Mouse (Mus musculus) hindbrain, embryonic 12.5 days (tissue): ENCODE measurements at regions not wholly inside any gene's neighbourhood (a gene's known extent, or its start where the extent isn't known, plus 50 kb on each side); places are given as distances from the start of the nearest gene placed in this dataset.
A peak's percentile ranks its signal among the peaks of the same experiment; 100 is the strongest.
"Not testable (repeated sequence)": the region's sequence is repeated elsewhere in the genome, so short reads cannot be mapped to it uniquely, and the experiment has no call there.

Experiments used
- ATAC-seq: fragments of 200-750 bp; cut with Nextera tagmentation; 2 replicates; pipeline ENCODE4 v1.8.0; 2017; ENCODE audit warnings: moderate TSS enrichment; ENCODE audit not compliant: low FRiP score
- H3K27ac ChIP-seq: fragments of 300-500 bp; sonication (generic); 2 replicates; pipeline ENCODE4 v1.5.1; 2016; ENCODE audit warnings: mild to moderate bottlenecking
- H3K27me3 ChIP-seq: fragments of 300-500 bp; sonication (generic); 2 replicates; pipeline ENCODE4 v1.6.1; 2016; ENCODE audit warnings: mild to moderate bottlenecking
- H3K36me3 ChIP-seq: fragments of 300-500 bp; sonication (generic); 2 replicates; pipeline ENCODE4 v1.6.1; 2016; ENCODE audit warnings: mild to moderate bottlenecking
- H3K4me1 ChIP-seq: fragments of 300-500 bp; sonication (generic); 2 replicates; pipeline ENCODE4 v1.6.1; 2016
- H3K4me2 ChIP-seq: fragments of 300-500 bp; sonication (generic); replicated peaks from 2 replicates; pipeline ENCODE4 v1.6.1; 2016; ENCODE audit warnings: mild to moderate bottlenecking
- H3K4me3 ChIP-seq: fragments of 300-500 bp; sonication (generic); 2 replicates; pipeline ENCODE4 v1.5.1; 2016; ENCODE audit warnings: mild to moderate bottlenecking
- H3K9ac ChIP-seq: fragments of 300-500 bp; sonication (generic); 2 replicates; pipeline ENCODE4 v1.6.1; 2016; ENCODE audit warnings: mild to moderate bottlenecking, moderate library complexity
- H3K9me3 ChIP-seq: fragments of 300-500 bp; sonication (generic); replicated peaks from 2 replicates; pipeline ENCODE4 v1.6.1; 2016; ENCODE audit warnings: mild to moderate bottlenecking
- WGBS: fragments of 180-500 bp; shearing (Covaris S2); methylation state at CpG from one replicate; pipeline ENCODE4 v1.1.7; 2016; 5-methylcytosine and 5-hydroxymethylcytosine counted together

DNA sequence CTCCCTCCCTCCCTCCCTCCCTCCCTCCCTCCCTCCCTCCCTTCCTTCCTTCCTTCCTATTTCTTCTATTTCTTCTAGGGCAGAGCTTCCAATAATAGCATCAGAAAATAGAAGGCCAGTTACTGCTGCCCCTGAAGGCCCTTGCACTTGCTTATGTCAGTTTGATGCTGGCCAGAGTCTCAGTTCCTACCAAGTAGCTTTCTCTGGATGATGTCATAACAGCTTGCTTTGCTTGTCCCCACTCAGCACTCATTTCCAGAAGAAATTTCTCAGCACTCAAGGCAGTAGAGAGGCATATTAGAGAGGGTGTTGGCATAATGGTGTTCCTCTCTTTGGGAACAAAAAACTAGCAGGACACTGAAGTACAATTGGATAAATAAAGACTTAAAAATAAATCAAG lies 811.6 kb upstream of the 4930444P10Rik start:
- H3K4me3 ChIP-seq: no peak overlapping the region
- no peak for ATAC-seq

GRCm38 (mm10) chr1:16868383-16868782 lies 775.3 kb upstream of the 4930444P10Rik start:
- H3K4me1 ChIP-seq, ATAC-seq, H3K4me3 ChIP-seq, H3K36me3 ChIP-seq, H3K9ac ChIP-seq, H3K27me3 ChIP-seq, H3K4me2 ChIP-seq, H3K27ac ChIP-seq, H3K9me3 ChIP-seq: not testable (repeated sequence)
- 75% methylated on average over 3 of the region's 3 CpGs for whole genome bisulfite sequencing

More for the DNA sequence above, 811.6 kb upstream of the 4930444P10Rik start:
- H3K36me3 ChIP-seq: no peaks in the 10 kb centered on the region
- no peak overlapping the region for H3K9ac ChIP-seq
- H3K4me1 ChIP-seq: no peaks in the 10 kb centered on the region
- no peaks in the 10 kb centered on the region for H3K9me3 ChIP-seq
- H3K27me3 ChIP-seq: no peaks in the 10 kb centered on the region
- no peak overlapping the region for H3K4me2 ChIP-seq
- no peak overlapping the region for H3K27ac ChIP-seq

DNA sequence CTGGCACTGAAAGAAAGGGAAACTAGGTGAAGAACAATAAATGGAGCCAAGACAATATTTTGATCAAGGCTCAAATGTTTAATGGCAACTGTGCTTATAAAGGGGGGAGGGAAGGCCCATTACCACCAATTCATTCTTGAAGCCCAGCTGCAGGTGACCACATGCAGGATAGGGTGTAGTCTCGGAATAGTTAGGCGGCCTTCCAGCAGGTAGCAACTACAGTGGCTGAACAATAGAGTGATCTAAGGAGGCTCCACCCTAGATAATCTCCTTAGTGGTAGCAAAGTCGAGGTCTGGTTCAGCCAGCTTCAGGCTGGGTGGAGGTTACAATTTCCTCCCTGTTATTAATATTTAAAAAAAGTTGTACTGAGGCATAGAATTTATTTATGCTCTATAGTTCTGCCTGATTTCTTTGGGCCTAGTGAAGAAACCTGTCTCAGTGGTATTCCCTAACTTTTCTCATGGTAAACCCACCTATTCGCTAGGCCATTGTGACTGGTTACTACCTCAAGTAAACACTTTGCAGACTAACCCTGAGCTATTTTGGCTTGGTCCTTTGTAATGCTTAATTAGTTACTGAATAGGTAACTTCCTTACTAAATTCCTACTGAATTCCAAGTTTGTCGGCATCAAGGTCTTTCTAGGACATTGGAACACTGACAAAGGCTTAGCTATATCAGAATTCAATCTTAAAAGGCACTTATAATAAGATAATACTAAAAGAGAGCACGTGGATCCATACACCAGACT lies 774.1 kb upstream of the 4930444P10Rik start:
- H3K4me3 ChIP-seq, H3K27ac ChIP-seq, H3K9ac ChIP-seq, H3K4me1 ChIP-seq, ATAC-seq, H3K9me3 ChIP-seq, H3K4me2 ChIP-seq, H3K36me3 ChIP-seq, H3K27me3 ChIP-seq: not testable (repeated sequence)
- WGBS: 85% methylated on average over 6 of the region's 6 CpGs

DNA sequence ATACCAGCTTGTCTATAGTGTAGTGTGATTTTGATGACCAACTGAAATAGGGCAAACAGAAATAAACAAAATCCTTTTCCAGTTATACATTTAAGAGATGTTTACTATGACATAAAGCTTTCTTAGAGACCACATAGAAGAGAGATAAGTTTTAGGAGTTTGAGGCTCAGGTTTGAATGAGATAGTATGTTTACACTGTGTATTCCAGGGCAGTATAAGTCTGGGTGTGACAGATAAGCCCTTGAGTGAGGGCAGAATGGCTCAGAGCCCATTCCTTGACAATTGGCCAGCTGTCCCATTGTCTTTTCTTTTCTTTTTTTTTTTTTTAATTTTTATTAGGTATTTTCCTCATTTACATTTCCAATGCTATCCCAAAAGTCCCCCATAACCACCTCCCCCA lies 744.0 kb upstream of the 4930444P10Rik start:
- H3K27ac ChIP-seq: no peak overlapping the region
- H3K4me2 ChIP-seq: no peak overlapping the region
- no peaks in the 10 kb centered on the region for H3K36me3 ChIP-seq
- no peaks in the 10 kb centered on the region for H3K27me3 ChIP-seq
- no peak overlapping the region for H3K9ac ChIP-seq
- ATAC-seq: no peak
- H3K4me3 ChIP-seq: no peak overlapping the region
- no peaks in the 10 kb centered on the region for H3K4me1 ChIP-seq
- H3K9me3 ChIP-seq: no peaks in the 10 kb centered on the region

DNA sequence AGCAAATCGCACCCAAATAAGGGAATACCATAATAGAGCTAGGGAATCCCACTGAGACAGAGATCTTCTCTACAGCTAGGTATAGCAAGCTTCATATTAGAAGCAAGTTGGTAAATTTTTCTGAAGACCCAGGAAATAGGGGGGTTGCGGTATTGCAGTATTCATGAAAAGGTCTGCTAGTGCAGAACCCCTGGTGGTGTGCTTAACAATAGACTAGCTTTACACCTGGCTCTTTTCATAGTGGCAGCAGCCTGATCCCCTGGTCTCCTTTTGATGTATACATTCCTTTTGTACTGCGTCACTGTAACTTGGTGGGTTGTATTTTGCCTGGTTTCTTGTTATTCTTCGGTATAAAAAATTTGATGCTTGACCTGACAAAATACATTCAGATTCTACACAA lies 731.6 kb upstream of the 4930444P10Rik start:
- H3K36me3 ChIP-seq, H3K9ac ChIP-seq, H3K4me2 ChIP-seq, H3K9me3 ChIP-seq, H3K27me3 ChIP-seq, H3K27ac ChIP-seq, ATAC-seq, H3K4me3 ChIP-seq, H3K4me1 ChIP-seq: not testable (repeated sequence)
- WGBS: 70% methylated on average over 4 of the region's 4 CpGs

DNA sequence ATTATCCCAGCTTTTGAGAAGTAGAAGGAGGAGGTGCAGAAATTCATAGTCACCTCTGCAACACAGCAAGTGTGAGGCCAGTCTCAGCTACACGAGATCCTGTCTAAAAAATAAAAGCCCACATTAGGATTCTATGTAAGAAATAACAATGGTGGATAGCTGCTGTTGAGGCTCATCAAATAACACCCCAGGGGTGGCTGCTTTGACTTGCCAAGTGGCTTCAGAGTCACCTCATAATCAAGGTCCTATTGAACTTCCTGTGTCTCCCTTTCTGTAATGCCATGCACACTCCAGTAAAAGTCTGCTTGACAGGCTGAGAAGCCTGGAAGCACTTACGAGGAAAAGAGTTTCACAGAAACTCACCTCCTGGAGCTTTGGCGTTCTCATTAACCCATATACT lies 730.9 kb upstream of the 4930444P10Rik start:
- no peak overlapping the region for H3K27ac ChIP-seq
- no peaks in the 10 kb centered on the region for H3K27me3 ChIP-seq
- no peaks in the 10 kb centered on the region for H3K36me3 ChIP-seq
- no peak overlapping the region for H3K9ac ChIP-seq
- H3K4me3 ChIP-seq: no peak overlapping the region
- no peak for ATAC-seq
- H3K4me1 ChIP-seq: no peaks in the 10 kb centered on the region
- 63% methylated on average over 3 of the region's 3 CpGs for WGBS
- H3K9me3 ChIP-seq: no peaks in the 10 kb centered on the region
- H3K4me2 ChIP-seq: no peak overlapping the region

- Histone ChIP-seq H3K4me2 (no peak overlapping the region), H3K9me3 (no peaks in the 10 kb centered on the region), H3K36me3 (no peaks in the 10 kb centered on the region), H3K4me3 (no peak overlapping the region), H3K4me1 (no peaks in the 10 kb centered on the region), H3K27ac (no peak overlapping the region), H3K9ac (no peak overlapping the region), H3K27me3 (no peaks in the 10 kb centered on the region)
- WGBS: 71% methylated on average over 2 of the region's 2 CpGs
- no peak for ATAC-seq
Measured at GRCm38 (mm10) chr1:16821186-16821585, 728.1 kb upstream of the 4930444P10Rik start.

- Histone ChIP-seq H3K9me3 (no peaks in the 10 kb centered on the region), H3K9ac (no peak overlapping the region), H3K36me3 (no peaks in the 10 kb centered on the region), H3K27ac (no peak overlapping the region), H3K4me2 (no peak overlapping the region), H3K4me3 (no peak overlapping the region), H3K4me1 (no peaks in the 10 kb centered on the region), H3K27me3 (no peaks in the 10 kb centered on the region)
- 83% methylated on average over 7 of the region's 7 CpGs for WGBS
- ATAC-seq: no peak
Measured at GRCm38 (mm10) chr1:16816572-16816971, 723.4 kb upstream of the 4930444P10Rik start.

DNA sequence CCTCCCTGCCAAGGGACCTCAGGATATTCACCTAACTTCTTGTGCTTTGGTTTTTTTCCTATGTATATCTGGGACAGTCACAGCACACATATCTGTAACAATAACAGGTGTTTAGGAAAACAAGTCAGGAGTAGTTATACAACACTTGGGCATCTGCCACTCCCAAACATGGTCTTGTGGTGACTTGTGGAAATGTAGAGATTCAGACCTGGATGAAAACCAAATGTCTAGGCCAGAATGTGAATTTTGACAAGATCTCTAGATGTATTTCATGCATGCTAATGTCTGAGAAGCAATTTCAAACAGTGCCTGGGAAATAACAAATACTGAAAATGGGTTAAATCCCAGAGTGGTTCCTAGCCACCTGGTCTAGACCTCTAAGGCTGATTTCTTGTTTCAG lies 722.6 kb upstream of the 4930444P10Rik start:
- Histone ChIP-seq H3K27ac (no peak overlapping the region), H3K9me3 (no peaks in the 10 kb centered on the region), H3K9ac (no peak overlapping the region), H3K36me3 (no peaks in the 10 kb centered on the region), H3K4me2 (no peak overlapping the region), H3K27me3 (no peaks in the 10 kb centered on the region), H3K4me1 (no peaks in the 10 kb centered on the region), H3K4me3 (no peak overlapping the region)
- ATAC-seq: no peak

DNA sequence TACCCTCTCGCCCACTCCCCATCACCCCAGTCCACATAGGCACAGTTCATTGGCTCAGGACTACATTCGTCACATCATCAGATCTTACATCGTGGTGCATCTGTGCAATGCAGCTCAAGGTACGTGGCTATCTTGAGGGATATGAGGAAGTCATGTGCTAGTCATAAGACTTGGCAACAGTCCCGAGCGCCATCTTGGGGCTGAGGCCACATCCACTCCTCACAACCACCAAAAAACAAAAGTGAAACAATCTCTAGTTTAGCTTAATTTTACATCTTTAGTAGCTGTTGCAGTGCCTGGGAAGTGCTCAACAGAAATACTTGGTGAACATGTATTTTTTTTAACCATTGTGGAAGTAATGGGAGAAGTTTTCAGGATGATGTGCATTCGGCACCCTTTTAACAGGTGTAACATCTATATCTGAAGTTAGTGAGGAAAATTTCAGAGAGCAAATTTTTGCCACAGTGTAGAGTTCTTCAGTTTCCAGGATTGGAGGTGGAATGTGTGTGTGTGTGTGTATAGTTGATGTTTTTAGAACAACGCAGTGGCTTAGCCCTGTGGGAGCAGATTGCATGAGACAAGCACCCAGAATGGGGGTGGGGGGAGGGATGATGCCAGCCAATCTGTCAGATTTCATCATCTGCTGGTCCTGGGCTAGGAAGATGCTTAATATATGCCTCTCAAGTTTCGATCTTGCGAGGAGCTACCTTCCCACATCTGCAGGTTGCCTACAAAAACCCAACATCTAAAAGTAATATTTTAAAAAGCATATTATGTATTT lies 716.4 kb upstream of the 4930444P10Rik start:
- no peaks in the 10 kb centered on the region for H3K4me1 ChIP-seq
- H3K27me3 ChIP-seq: no peaks in the 10 kb centered on the region
- H3K4me2 ChIP-seq: no peak overlapping the region
- no peaks in the 10 kb centered on the region for H3K9me3 ChIP-seq
- no peak overlapping the region for H3K9ac ChIP-seq
- ATAC-seq: no peak
- no peak overlapping the region for H3K4me3 ChIP-seq
- H3K27ac ChIP-seq: no peak overlapping the region
- WGBS: 89% methylated on average over 10 of the region's 10 CpGs
- no peaks in the 10 kb centered on the region for H3K36me3 ChIP-seq

DNA sequence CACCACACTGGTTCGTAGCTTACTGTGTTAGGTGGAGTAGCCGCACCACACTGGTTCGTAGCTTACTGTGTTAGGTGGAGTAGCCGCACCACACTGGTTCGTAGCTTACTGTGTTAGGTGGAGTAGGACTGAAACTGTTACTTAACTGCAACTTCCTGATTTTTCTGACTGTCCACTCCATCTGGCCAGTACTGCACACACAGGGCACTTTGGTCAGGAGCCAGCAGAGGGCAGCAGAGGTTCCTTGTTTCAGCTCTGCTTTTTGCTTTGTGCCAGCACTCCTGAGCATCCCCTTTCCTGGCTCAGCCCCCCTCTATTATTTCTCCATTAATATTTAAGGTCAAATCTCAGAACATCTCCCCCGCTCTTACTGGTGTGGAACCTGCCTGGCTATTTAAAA lies 705.2 kb upstream of the 4930444P10Rik start:
- Histone ChIP-seq H3K27ac (no peak overlapping the region), H3K4me2 (no peak overlapping the region), H3K4me3 (no peak overlapping the region), H3K4me1 (no peaks in the 10 kb centered on the region), H3K27me3 (no peaks in the 10 kb centered on the region), H3K36me3 (no peaks in the 10 kb centered on the region), H3K9me3 (no peaks in the 10 kb centered on the region), H3K9ac (no peak overlapping the region)
- ATAC-seq: peak; percentile 72
- 78% methylated on average over 6 of the region's 6 CpGs for WGBS

- no peak overlapping the region for H3K27ac ChIP-seq
- H3K27me3 ChIP-seq: no peaks in the 10 kb centered on the region
- ATAC-seq: no peak
- H3K36me3 ChIP-seq: no peaks in the 10 kb centered on the region
- H3K4me3 ChIP-seq: no peak overlapping the region
- no peaks in the 10 kb centered on the region for H3K4me1 ChIP-seq
- no peak overlapping the region for H3K4me2 ChIP-seq
- WGBS: 100% methylated on average over 1 of the region's 1 CpGs
- H3K9ac ChIP-seq: no peak overlapping the region
- H3K9me3 ChIP-seq: no peaks in the 10 kb centered on the region
Measured at GRCm38 (mm10) chr1:16796449-16796848, 703.3 kb upstream of the 4930444P10Rik start.

DNA sequence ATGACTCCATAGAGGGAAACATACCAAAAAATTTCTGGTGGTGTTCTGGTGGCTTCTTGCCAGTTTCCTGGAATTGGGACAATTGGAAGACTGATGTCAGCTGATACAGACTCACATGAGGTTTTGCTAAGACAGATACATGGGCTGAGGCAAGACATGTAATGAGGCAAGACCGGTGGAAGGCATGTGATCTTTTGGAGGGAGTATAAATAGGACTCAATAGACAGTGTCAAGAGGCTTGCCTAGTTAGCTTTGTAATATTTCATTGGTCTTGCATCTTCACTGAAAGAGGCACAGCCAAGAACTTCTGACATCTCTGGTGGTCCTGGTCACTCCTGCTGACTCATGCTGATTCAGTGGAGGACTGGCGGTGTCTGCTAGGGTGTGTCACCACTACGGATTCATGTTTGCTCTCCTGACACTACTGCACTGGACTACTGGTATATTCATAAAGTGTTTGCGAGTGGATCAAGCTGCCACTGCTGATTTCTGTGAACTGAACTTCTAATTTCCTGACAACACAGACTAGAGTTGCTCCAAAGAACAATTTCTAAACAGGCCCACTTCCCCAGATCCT lies 697.7 kb upstream of the 4930444P10Rik start:
- Histone ChIP-seq H3K9ac (no peak overlapping the region), H3K27ac (no peak overlapping the region), H3K9me3 (no peaks in the 10 kb centered on the region), H3K4me1 (no peaks in the 10 kb centered on the region), H3K36me3 (no peaks in the 10 kb centered on the region), H3K4me3 (no peak overlapping the region), H3K4me2 (no peak overlapping the region), H3K27me3 (no peaks in the 10 kb centered on the region)
- WGBS: 95% methylated on average over 4 of the region's 4 CpGs
- ATAC-seq: no peak
